ENCODE assay signal across 9 mouse cellular contexts in genomic region chr16:30539433-30539832, GRCm38 (mm10). TPM values are rescaled to one million over a fixed set of nuclear protein-coding genes. Genes with fewer than 3 reads are reported as not detected.
DNase-seq lines count a peak whose midpoint lies in the region; ATAC-seq and TF ChIP-seq lines count a peak whose summit lies in the region.
"Had no signal": no experiment of that assay in that cellular context is flagged by ENCODE, and none has a peak within 500 bp of the region (broad histone marks: within the 10 kb centered on the region; RNA-seq: fewer than 3 reads in every experiment).

No protein-coding gene starts in this region.

- no peak for ATAC-seq in hindbrain, embryonic 14.5 days (ENCODE audit: low FRiP score)
- ATAC-seq in hindbrain, embryonic 13.5 days (ENCODE audit: low FRiP score), result no peak
- peak; percentile 61; the same call in 1 of the 2 replicates for ATAC-seq in forebrain, embryonic 13.5 days
- no peak for ATAC-seq in neural tube, embryonic 11.5 days (ENCODE audit: insufficient read depth, low FRiP score, low TSS enrichment)

- no peak overlapping the region for H3ac ChIP-seq in C2C12 (ENCODE audit: control insufficient read depth, insufficient read length, low read depth)

- H3K79me2 ChIP-seq in C2C12 (ENCODE audit: control insufficient read depth, insufficient read depth), result no peaks in the 10 kb centered on the region

- H3K36me3 ChIP-seq in hindbrain, embryonic 14.5 days (replicated peaks; ENCODE audit: control insufficient read depth, insufficient read depth), result peaks cover 50% of the 10 kb centered on the region
- peaks cover 55% of the 10 kb centered on the region for H3K36me3 ChIP-seq in hindbrain, embryonic 13.5 days
- no peaks in the 10 kb centered on the region for H3K36me3 ChIP-seq in C2C12 (ENCODE audit: control insufficient read depth, insufficient read depth)
- peaks cover 49% of the 10 kb centered on the region for H3K36me3 ChIP-seq in forebrain, embryonic 13.5 days (ENCODE audit: poor library complexity, severe bottlenecking)
- no peaks in the 10 kb centered on the region for H3K36me3 ChIP-seq in neural tube, embryonic 11.5 days (ENCODE audit: control insufficient read depth, insufficient read depth, low read length)

- peak; percentile 58 for TF ChIP-seq CTCF in C2C12 (IDR thresholded peaks at IDR 0.05; ENCODE audit: control insufficient read depth, insufficient read depth, insufficient read length)

- peak; percentile 51 for DNase-seq in hindbrain, embryonic 14.5 days (ENCODE audit: low spot score)
- DNase-seq in adrenal gland, adult 2 months, result peak; percentile 38
- DNase-seq in kidney, postnatal 10 days, result peak; percentile 72
- peak; percentile 69 for DNase-seq in neural tube, embryonic 11.5 days (ENCODE audit: low spot score)
- DNase-seq in adipocyte (ENCODE audit: low spot score), result no peak

- H3K79me3 ChIP-seq in C2C12 (ENCODE audit: low read depth), result no peaks in the 10 kb centered on the region

- no peaks in the 10 kb centered on the region for H3K9me3 ChIP-seq in hindbrain, embryonic 14.5 days (ENCODE audit: control insufficient read depth, low read length)
- H3K9me3 ChIP-seq in hindbrain, embryonic 13.5 days, result no peaks in the 10 kb centered on the region
- no peaks in the 10 kb centered on the region for H3K9me3 ChIP-seq in forebrain, embryonic 13.5 days (replicated peaks)
- H3K9me3 ChIP-seq in neural tube, embryonic 11.5 days (ENCODE audit: control insufficient read depth, low read length), result no peaks in the 10 kb centered on the region
- H3K9me3 ChIP-seq: embryonic facial prominence, embryonic 13.5 days had no signal

- no peaks in the 10 kb centered on the region for H3K27me3 ChIP-seq in hindbrain, embryonic 14.5 days (ENCODE audit: control insufficient read depth, insufficient read depth, low read length)
- no peaks in the 10 kb centered on the region for H3K27me3 ChIP-seq in hindbrain, embryonic 13.5 days
- H3K27me3 ChIP-seq in C2C12 (ENCODE audit: control insufficient read depth, insufficient read depth, insufficient read length), result no peaks in the 10 kb centered on the region
- no peaks in the 10 kb centered on the region for H3K27me3 ChIP-seq in forebrain, embryonic 13.5 days
- no peaks in the 10 kb centered on the region for H3K27me3 ChIP-seq in neural tube, embryonic 11.5 days (ENCODE audit: control insufficient read depth, insufficient read depth, low read length)
- H3K27me3 ChIP-seq: embryonic facial prominence, embryonic 13.5 days had no signal

- no peak overlapping the region for H3K4me3 ChIP-seq in hindbrain, embryonic 14.5 days (replicated peaks; ENCODE audit: low read length)
- H3K4me3 ChIP-seq in hindbrain, embryonic 13.5 days, result no peak overlapping the region
- H3K4me3 ChIP-seq in C2C12 (ENCODE audit: insufficient read depth, poor library complexity, severe bottlenecking), result no peak overlapping the region
- H3K4me3 ChIP-seq in forebrain, embryonic 13.5 days, result no peak overlapping the region
- no peak overlapping the region for H3K4me3 ChIP-seq in neural tube, embryonic 11.5 days (ENCODE audit: low read depth, low read length)
- H3K4me3 ChIP-seq: embryonic facial prominence, embryonic 13.5 days had no signal

- H3K27ac ChIP-seq in hindbrain, embryonic 14.5 days, result no peak overlapping the region
- no peak overlapping the region for H3K27ac ChIP-seq in hindbrain, embryonic 13.5 days
- no peak overlapping the region for H3K27ac ChIP-seq in forebrain, embryonic 13.5 days
- H3K27ac ChIP-seq in neural tube, embryonic 11.5 days (ENCODE audit: low read depth, low read length), result no peak overlapping the region
- H3K27ac ChIP-seq: embryonic facial prominence, embryonic 13.5 days had no signal

- no peak overlapping the region for H3K4me2 ChIP-seq in hindbrain, embryonic 14.5 days (replicated peaks)
- no peak overlapping the region for H3K4me2 ChIP-seq in hindbrain, embryonic 13.5 days
- H3K4me2 ChIP-seq in forebrain, embryonic 13.5 days, result no peak overlapping the region
- no peak overlapping the region for H3K4me2 ChIP-seq in neural tube, embryonic 11.5 days (ENCODE audit: low read depth)
- H3K4me2 ChIP-seq: embryonic facial prominence, embryonic 13.5 days had no signal

- no peak overlapping the region for H3K9ac ChIP-seq in hindbrain, embryonic 14.5 days
- H3K9ac ChIP-seq in hindbrain, embryonic 13.5 days, result no peak overlapping the region
- H3K9ac ChIP-seq in forebrain, embryonic 13.5 days, result no peak overlapping the region
- no peak overlapping the region for H3K9ac ChIP-seq in neural tube, embryonic 11.5 days (ENCODE audit: low read length)
- H3K9ac ChIP-seq: embryonic facial prominence, embryonic 13.5 days had no signal

- H3K4me1 ChIP-seq in hindbrain, embryonic 14.5 days (replicated peaks; ENCODE audit: control insufficient read depth, insufficient read depth, low read length), result no peaks in the 10 kb centered on the region
- H3K4me1 ChIP-seq in hindbrain, embryonic 13.5 days (replicated peaks), result no peaks in the 10 kb centered on the region
- H3K4me1 ChIP-seq in forebrain, embryonic 13.5 days, result no peaks in the 10 kb centered on the region
- no peaks in the 10 kb centered on the region for H3K4me1 ChIP-seq in neural tube, embryonic 11.5 days (ENCODE audit: control insufficient read depth, insufficient read depth, low read length)
- H3K4me1 ChIP-seq: embryonic facial prominence, embryonic 13.5 days had no signal

- 33% methylated on average over 10 of the region's 10 CpGs for WGBS in hindbrain, embryonic 14.5 days
- 31% methylated on average over 10 of the region's 10 CpGs for WGBS in hindbrain, embryonic 13.5 days
- WGBS in forebrain, embryonic 13.5 days, result 27% methylated on average over 10 of the region's 10 CpGs
- 29% methylated on average over 10 of the region's 10 CpGs for WGBS in neural tube, embryonic 11.5 days

TF ChIP-seq in C2C12, 6 proteins besides CTCF, POLR2A, EP300 and RAD21:
- TF ChIP-seq MAX (IDR thresholded peaks at IDR 0.05), result no peak
- TF ChIP-seq FOSL1 (IDR thresholded peaks at IDR 0.05; ENCODE audit: insufficient read depth, low read length, poor library complexity, severe bottlenecking), result no peak
- TF ChIP-seq CEBPB (IDR thresholded peaks at IDR 0.05; ENCODE audit: low read depth), result no peak
- no peak for TF ChIP-seq MYOD1 (IDR thresholded peaks at IDR 0.05; ENCODE audit: control insufficient read depth, insufficient read length, low read depth)
- TF ChIP-seq USF1 (IDR thresholded peaks at IDR 0.05; ENCODE audit: low read depth), result no peak
- TF ChIP-seq MYOG (IDR thresholded peaks at IDR 0.05; ENCODE audit: control insufficient read depth, extremely low read depth, insufficient read length), result no peak

RNA-seq across cellular contexts. Expression of gene Tmem44, which starts 11.2 kb away (rescaled TPM):
- 63.9 and 76.4 TPM in 2 replicates for polyA plus RNA-seq in hindbrain, embryonic 14.5 days (2014; fragmentation: Nextera tagmentation; extraction: Ambion mirVana)
- polyA plus RNA-seq in hindbrain, embryonic 13.5 days (2015; fragmentation: Nextera tagmentation; extraction: Ambion mirVana), result 73.7 and 82.8 TPM in 2 replicates
- 1.1 TPM for polyA plus RNA-seq in C2C12 (2012; fragmentation: generic; extraction: Trizol)
- total RNA-seq in adrenal gland, adult 2 months (2021), result 1 to 10 TPM; 2.7 to 5.7 TPM
- polyA plus RNA-seq in adrenal gland, adult 2 months (2012; rRNA removed), result 8.5 and 11.4 TPM in 2 replicates
- polyA plus RNA-seq in forebrain, embryonic 13.5 days (2015; fragmentation: Nextera tagmentation; extraction: Ambion mirVana), result 56.2 and 60.8 TPM in 2 replicates
- polyA plus RNA-seq in neural tube, embryonic 11.5 days (2014; fragmentation: Nextera tagmentation; extraction: Ambion mirVana), result 32.8 and 34.9 TPM in 2 replicates

RNA-seq across cellular contexts. Expression of gene Lsg1, which starts 48.0 kb away (rescaled TPM):
- polyA plus RNA-seq in hindbrain, embryonic 14.5 days (2014; fragmentation: Nextera tagmentation; extraction: Ambion mirVana), result 44.3 and 50.0 TPM in 2 replicates
- 59.8 and 60.3 TPM in 2 replicates for polyA plus RNA-seq in hindbrain, embryonic 13.5 days (2015; fragmentation: Nextera tagmentation; extraction: Ambion mirVana)
- 28.8 TPM for polyA plus RNA-seq in C2C12 (2012; fragmentation: generic; extraction: Trizol)
- total RNA-seq in adrenal gland, adult 2 months (2021), result 10 to 100 TPM; 34.9 to 35.0 TPM
- 6.0 and 8.0 TPM in 2 replicates for polyA plus RNA-seq in adrenal gland, adult 2 months (2012; rRNA removed)
- 69.7 and 76.9 TPM in 2 replicates for polyA plus RNA-seq in forebrain, embryonic 13.5 days (2015; fragmentation: Nextera tagmentation; extraction: Ambion mirVana)
- polyA plus RNA-seq in neural tube, embryonic 11.5 days (2014; fragmentation: Nextera tagmentation; extraction: Ambion mirVana), result 79.4 and 83.2 TPM in 2 replicates
